Mouse (Mus musculus) WW6 (cell line): Measurements from ENCODE around the gene Ccdc115.
"Not testable (repeated sequence)": the region's sequence is repeated elsewhere in the genome, so short reads cannot be mapped to it uniquely, and the experiment has no call there.

ENCODE experiments used
- DNase-seq: peaks from one replicate; pipeline ENCODE4 v3.0.0-alpha.2; 2013; ENCODE audit warnings: low read depth, low spot score

The Ccdc115 gene

GRCm38 (mm10) chr1:34438381-34439051 is 956 bp downstream of the Ccdc115 start:
- no peak for DNase-seq

DNA sequence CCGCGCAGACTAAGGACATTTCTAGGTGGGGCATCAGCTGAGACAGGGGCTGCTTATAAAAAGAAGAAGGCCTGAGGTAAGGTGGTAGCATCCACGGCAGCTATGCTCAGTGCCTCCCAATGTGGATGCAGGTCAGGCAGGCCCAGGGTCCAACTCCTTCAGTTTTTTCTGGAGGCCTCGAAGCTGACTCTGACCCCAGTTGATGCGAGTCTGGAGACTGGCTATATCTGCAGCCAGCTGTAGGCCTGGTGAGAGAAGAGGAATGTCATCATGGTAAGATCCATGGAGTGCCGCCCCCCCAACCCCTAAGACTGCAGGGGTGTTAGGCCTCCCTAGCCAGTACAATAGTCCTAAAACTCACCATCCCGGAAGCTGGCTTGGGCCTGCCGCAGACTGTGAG is 2.1 kb downstream of the Ccdc115 start:
- not testable (repeated sequence) for DNase-seq

- DNase-seq = no peak
Measured at GRCm38 (mm10) chr1:34436374-34436773, 3.1 kb downstream of the Ccdc115 start.

GRCm38 (mm10) chr1:34435371-34436120 is 3.9 kb downstream of the Ccdc115 start:
- no peak for DNase-seq

DNA sequence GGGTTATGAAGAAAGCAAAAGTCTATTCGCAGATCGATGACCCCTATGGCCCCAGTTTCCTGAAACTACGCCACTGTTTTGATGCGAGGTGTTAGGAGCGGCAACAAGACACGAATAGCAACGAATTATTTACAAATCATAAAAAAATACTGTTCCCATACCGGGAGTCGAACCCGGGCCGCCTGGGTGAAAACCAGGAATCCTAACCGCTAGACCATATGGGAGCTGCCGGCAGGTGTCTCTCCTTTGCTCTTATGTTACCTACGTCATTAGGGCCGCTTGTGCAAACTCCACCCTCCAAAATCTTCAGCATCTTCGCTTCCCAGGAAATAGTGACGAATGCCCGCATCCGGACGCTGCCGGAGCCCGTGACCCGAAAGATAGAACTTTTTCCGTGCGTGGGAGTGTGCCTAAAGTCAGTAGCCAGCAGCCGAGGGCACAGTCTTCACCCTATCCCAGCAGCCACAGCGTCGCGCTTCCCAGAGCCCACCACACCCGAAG is 4.8 kb downstream of the Ccdc115 start:
- DNase-seq = no peak

- no peak for DNase-seq
Measured at GRCm38 (mm10) chr1:34433891-34434521, 5.5 kb downstream of the Ccdc115 start.

DNA sequence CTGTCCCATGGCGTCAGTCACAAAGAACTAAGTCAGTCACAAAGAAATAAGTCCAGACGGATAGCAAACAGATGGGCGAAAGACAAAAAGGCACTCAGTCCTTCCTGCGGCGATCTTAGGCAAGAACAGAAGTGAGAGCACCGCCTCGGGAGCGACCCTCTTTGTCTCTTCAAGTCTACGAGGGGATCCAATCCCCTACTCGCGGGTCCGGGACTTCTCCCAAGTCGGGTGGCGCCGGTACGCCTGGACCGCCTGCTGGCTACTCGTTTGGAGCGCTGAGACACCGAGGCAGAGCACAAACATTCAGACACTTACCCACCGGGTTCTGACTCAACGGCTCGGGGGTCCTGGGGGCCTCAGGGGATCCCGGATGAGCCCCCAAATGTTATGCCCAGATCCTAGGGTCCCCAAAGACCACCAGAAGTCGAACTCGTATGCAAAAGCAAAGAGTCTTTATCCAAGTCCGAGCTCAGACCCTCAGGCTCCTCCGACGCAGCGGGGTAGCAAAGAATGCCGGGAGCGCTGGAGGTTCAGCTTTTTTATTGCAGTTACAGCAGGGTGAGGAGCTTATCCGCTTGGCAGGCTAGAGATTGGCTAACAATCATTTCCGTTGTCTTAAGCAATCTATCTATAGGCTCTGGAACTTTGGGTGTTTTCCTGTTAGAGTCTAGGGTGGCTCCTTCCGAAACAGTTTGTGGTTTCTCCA is 6.5 kb downstream of the Ccdc115 start:
- DNase-seq = no peak

GRCm38 (mm10) chr1:34432411-34432775 is 7.1 kb downstream of the Ccdc115 start:
- DNase-seq = no peak

- DNase-seq = no peak
Measured at GRCm38 (mm10) chr1:34431431-34431830, 8.0 kb downstream of the Ccdc115 start.

DNA sequence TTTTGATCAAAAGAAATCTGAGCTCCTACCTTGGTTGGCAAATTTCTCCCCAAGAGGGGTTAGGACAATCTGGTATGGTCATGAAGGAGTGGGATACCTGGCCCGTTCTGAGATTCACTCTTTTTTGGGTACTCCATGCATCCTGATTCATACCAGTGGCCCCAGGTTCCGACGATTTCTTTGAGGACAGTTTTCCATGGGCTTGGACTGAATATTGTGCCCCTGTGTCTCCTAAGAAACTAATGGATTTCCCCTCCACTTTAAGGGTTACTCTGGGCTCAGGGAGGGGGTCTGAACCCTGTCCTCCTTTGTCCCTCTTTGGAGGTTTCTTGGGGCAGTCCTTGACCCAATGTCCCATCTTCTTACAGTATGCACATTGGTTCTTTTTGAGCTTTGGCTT is 8.5 kb downstream of the Ccdc115 start:
- DNase-seq = no peak

- DNase-seq = no peak
Measured at GRCm38 (mm10) chr1:34429281-34429680, 10.2 kb downstream of the Ccdc115 start.

GRCm38 (mm10) chr1:34428466-34428865 is 11.0 kb downstream of the Ccdc115 start:
- no peak for DNase-seq

DNA sequence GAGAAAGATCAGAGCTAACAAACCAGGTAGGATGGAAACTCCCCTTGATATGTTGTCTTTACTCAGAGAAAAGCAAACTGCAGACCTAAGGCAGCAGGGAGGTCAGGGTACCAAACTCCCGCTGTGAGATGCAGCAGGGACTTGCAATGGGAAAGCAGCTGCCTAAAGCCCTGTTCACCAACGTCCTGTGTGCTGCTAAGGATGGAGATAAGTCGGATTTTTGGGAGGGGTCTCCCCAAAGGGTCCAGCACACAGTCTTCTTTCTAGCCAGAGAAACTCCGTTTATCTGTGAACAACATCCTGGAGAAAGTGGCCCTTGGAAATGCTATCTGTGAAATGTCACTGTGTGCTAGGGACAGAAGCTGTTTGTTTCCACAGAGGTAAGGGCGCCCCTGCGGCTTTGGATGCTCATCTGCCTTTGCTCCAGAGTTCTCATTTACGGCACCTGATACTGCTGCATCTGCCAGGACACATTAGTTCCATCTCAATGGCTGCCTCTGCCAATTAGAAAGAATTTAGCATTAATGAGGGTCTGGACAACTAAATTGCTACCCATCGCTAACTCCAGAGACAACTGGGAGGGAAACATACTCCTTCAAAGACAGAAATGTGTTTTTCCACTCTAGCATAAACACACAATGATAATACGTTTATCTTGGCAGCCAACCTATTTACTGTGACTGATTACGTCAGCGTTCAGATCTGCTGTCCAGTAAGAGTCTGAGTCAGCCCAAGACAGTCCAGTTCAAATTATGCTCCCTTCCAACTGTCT is 40.1 kb downstream of the Ccdc115 start:
- no peak for DNase-seq

GRCm38 (mm10) chr1:34396321-34396720 is 43.2 kb downstream of the Ccdc115 start:
- no peak for DNase-seq

DNA sequence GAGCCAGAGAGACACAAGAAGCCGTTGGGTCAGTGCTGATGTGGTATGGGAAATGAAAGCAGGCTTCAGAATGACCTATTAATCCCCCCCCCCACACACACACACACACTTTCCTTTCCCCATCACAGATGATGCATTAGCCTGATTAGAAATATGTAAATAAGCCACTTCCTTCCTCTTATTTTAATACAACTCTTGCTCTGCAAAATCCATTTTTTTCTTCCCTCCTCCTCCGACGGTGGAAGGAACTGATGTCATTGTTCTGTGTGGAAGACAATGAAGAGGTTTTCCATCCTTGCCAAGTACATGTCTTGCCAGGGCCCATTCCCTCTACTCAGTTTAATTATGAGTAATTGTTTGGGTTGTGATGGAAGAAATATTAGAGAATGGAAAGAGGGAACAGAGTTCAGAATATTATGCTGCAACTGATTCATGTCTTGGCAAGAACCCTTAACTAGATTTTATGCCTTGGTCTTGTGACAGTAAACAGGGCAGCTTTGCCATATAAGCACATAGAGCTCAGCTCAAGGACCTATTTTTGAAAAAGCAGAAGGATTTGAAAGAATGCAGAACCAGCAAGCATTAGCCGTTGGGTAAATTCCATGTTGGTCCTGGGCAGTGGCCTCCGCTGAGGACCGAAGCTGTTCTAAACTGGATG is 50.1 kb downstream of the Ccdc115 start:
- no peak for DNase-seq

- no peak for DNase-seq
Measured at GRCm38 (mm10) chr1:34388849-34389233, 50.6 kb downstream of the Ccdc115 start.

- no peak for DNase-seq
Measured at GRCm38 (mm10) chr1:34387346-34388327, 51.8 kb downstream of the Ccdc115 start.
